Mouse (Mus musculus): ENCODE measurements around the gene Dcpp2.
A peak's percentile ranks its signal among the peaks of the same experiment; 100 is the strongest.

GRCm38 (mm10) chr17:23873884-23874856 is 6.5 kb upstream of the Dcpp2 start:
- peak; percentile 96 for TF ChIP-seq CTCF (IDR thresholded peaks at IDR 0.05; ENCODE audit: low read depth)
- no peak for TF ChIP-seq EP300 (optimal IDR thresholded peaks at IDR 0.05)

All from stomach, postnatal 0 days (tissue).